Mouse (Mus musculus) liver, postnatal 0 days (tissue): ENCODE measurements at regions not wholly inside any gene's neighbourhood (a gene's known extent, or its start where the extent isn't known, plus 50 kb on each side); places are given as distances from the start of the nearest gene placed in this dataset.

Source experiments
- CTCF ChIP-seq: sonication (generic); IDR thresholded peaks from 2 replicates; pipeline ENCODE4 v1.5.1; 2016; ENCODE audit warnings: antibody characterized with exemption, low read depth
- EP300 ChIP-seq: IDR thresholded peaks from 2 replicates; pipeline ENCODE4 v1.6.1; 2016; ENCODE audit warnings: antibody characterized with exemption, low read depth, mild to moderate bottlenecking

GRCm38 (mm10) chr17:75756487-75756886, 204.7 kb upstream of the Fam98a start:
- no peak for TF ChIP-seq CTCF
- TF ChIP-seq EP300, result no peak
